Mouse (Mus musculus) left cerebral cortex, postnatal 4 days (tissue): ENCODE results near the gene Fgb. TPM values are rescaled to one million over a fixed set of nuclear protein-coding genes. Genes with fewer than 3 reads are reported as not detected.

Experiments
- DNase-seq: peaks from one replicate; pipeline ENCODE4 v3.0.0-alpha.2; 2022
- intact Hi-C: fragments of 180-260 bp; cut with DNase I; formaldehyde crosslinking; loops from one replicate; pipeline ENCODE4 v1.15.1; 2025
- total RNA-seq, 2 experiments: library from RNA; stranded (reverse); gene quantifications; 2 replicates each; pipeline ENCODE4 v1.2.3; 2021

Fgb gene
- total RNA-seq, 2 experiments from 2014 or later: not detected

GRCm38 (mm10) chr3:83032746-83033308 lies 16.8 kb downstream of the Fgb start:
- DNase-seq: no peak
- intact Hi-C loops: no loop called here

- DNase-seq: no peak
- intact Hi-C loops: no loop called here
These were observed 19.3 kb downstream of the Fgb start for GRCm38 (mm10) chr3:83030331-83030730.

- no peak for DNase-seq
These were observed 22.0 kb downstream of the Fgb start for GRCm38 (mm10) chr3:83027546-83028251.

GRCm38 (mm10) chr3:83025475-83026301 lies 24.0 kb downstream of the Fgb start, which contains the start of gene Fga:
Gene Fga (plus strand): TSS chr3:83026076.
- no peak for DNase-seq
- intact Hi-C loops: no loop called here

More at GRCm38 (mm10) chr3:83027546-83028251, 22.0 kb downstream of the Fgb start:
- intact Hi-C loops: no loop called here

GRCm38 (mm10) chr3:83025036-83025435 lies 24.6 kb downstream of the Fgb start:
- no peak for DNase-seq
- intact Hi-C loops: no loop called here

GRCm38 (mm10) chr3:83021176-83021575 lies 28.5 kb downstream of the Fgb start:
- DNase-seq: no peak
- intact Hi-C loops: no loop called here

- DNase-seq: no peak
- intact Hi-C loops: no loop called here
These were observed 29.3 kb downstream of the Fgb start for GRCm38 (mm10) chr3:83020387-83020786.

GRCm38 (mm10) chr3:83016236-83016635 lies 33.4 kb downstream of the Fgb start:
- DNase-seq: no peak
- intact Hi-C loops: no loop called here

GRCm38 (mm10) chr3:83013951-83014350 lies 35.7 kb downstream of the Fgb start:
- DNase-seq: no peak
- intact Hi-C loops: no loop called here

- intact Hi-C loops: no loop called here
- DNase-seq: no peak
These were observed 37.0 kb downstream of the Fgb start for GRCm38 (mm10) chr3:83012636-83013035.

GRCm38 (mm10) chr3:83011565-83011964 lies 38.1 kb downstream of the Fgb start:
- intact Hi-C loops: no loop called here

GRCm38 (mm10) chr3:83011136-83011535 lies 38.5 kb downstream of the Fgb start:
- no peak for DNase-seq
- intact Hi-C loops: no loop called here

More at GRCm38 (mm10) chr3:83011565-83011964, 38.1 kb downstream of the Fgb start:
- DNase-seq: no peak

GRCm38 (mm10) chr3:83010291-83010690 lies 39.4 kb downstream of the Fgb start:
- DNase-seq: no peak
- intact Hi-C loops: no loop called here

- intact Hi-C loops: no loop called here
- no peak for DNase-seq
These were observed 42.1 kb downstream of the Fgb start, which contains the start of gene Fgg for GRCm38 (mm10) chr3:83007557-83007956. Gene Fgg (plus strand): TSS chr3:83007724.

- intact Hi-C loops: loop anchor here (5.0 kb wide), 1 partner anchor 48 kb away; no protein-coding TSS in a partner anchor
- DNase-seq: no peak
These were observed 44.9 kb downstream of the Fgb start for GRCm38 (mm10) chr3:83004801-83005200.

- DNase-seq: no peak
- intact Hi-C loops: loop anchor here (5.0 kb wide), 1 partner anchor 49 kb away; no protein-coding TSS in a partner anchor
These were observed 46.6 kb downstream of the Fgb start for GRCm38 (mm10) chr3:83003068-83003467.

- peak; percentile 23 for DNase-seq
- intact Hi-C loops: loop anchor here (5.0 kb wide), 1 partner anchor 50 kb away; no protein-coding TSS in a partner anchor
These were observed 47.5 kb downstream of the Fgb start for GRCm38 (mm10) chr3:83002191-83002590.

GRCm38 (mm10) chr3:82999995-83000394 lies 49.7 kb downstream of the Fgb start:
- DNase-seq: no peak
- intact Hi-C loops: loop anchor here (5.0 kb wide), 3 partner anchors 52 to 277 kb away; partner anchors contain the start of gene Rbm46

- intact Hi-C loops: loop anchor here (5.0 kb wide), 2 partner anchors 122 to 278 kb away; partner anchors contain the start of gene Rbm46
- DNase-seq: peak; percentile 12
These were observed 50.7 kb downstream of the Fgb start for GRCm38 (mm10) chr3:82998772-82999463.

- no peak for DNase-seq
- intact Hi-C loops: loop anchor here (5.0 kb wide), 2 partner anchors 119 to 281 kb away; partner anchors contain the start of gene Rbm46
These were observed 53.0 kb downstream of the Fgb start for GRCm38 (mm10) chr3:82996656-82997055.
